Mouse (Mus musculus): ENCODE results near the gene Calm3. TPM values are rescaled to one million over a fixed set of nuclear protein-coding genes. Genes with fewer than 3 reads are reported as not detected.

Gene Calm3
- polyA plus RNA-seq (2015; fragmentation: Nextera tagmentation; extraction: Ambion mirVana), result 46.4 and 58.8 TPM in 2 replicates

GRCm38 (mm10) chr7:16924037-16924834 lies at the start of gene Calm3:
Gene Calm3 (minus strand): TSS chr7:16924114.

DNA sequence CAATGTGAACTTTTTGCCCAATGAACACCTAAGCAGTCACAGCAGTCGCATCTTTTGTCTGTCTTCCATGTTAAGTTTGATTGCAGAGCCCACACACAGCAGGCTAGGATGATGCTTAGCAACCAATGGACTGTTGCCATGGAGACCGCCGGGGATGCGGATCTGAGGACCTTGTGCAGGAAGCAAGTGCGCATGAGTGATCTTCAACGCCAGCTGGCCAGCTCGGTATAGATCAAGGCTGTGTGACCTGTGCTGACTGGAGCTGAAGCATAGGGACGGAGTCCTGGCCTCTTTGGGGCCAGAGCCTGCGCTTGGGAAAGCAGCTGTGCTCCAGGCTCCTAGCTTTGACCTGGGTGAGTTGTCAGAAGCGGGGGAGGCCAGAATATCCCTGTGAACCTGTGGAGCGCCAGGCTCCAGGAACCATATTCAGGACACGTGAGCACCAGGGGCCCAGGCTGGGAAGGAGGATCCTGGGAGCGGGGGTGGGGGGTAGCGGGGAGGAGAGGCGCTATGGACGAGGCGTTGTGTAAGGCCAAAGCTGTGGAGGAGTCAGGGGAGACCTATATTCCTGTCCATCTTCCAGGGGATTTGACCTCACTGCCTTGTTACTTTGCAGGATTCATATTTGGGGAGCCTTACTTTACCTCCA lies 35.7 kb upstream of the Calm3 start, which contains the start of gene Pnmal1:
Pnmal1 (plus strand) TSS at position 141 of the 649 bp plus-strand sequence.

GRCm38 (mm10) chr7:16944061-16944807 lies 20.3 kb upstream of the Calm3 start, which contains the start of gene Pnmal2:
Gene Pnmal2 (plus strand): TSS chr7:16944682.

GRCm38 (mm10) chr7:16906281-16906680 lies 17.6 kb downstream of the Calm3 start, which contains the start of gene Ptgir:
Gene Ptgir (plus strand): TSS chr7:16906490.

GRCm38 (mm10) chr7:16891641-16892351 lies 32.1 kb downstream of the Calm3 start, which contains the start of gene Gng8:
Gene Gng8 (plus strand): TSS chr7:16891786.

DNA sequence AGATGAGACGGTGACA lies 48.8 kb downstream of the Calm3 start, which contains the start of gene Dact3:
Dact3 (plus strand) TSS at position 8 of the 16 bp plus-strand sequence.

Other genes with a start within 250 kb of the Calm3 start
- 0.15 TPM in 1 of 2 replicates, not detected in the other for gene Ceacam15, start 248.4 kb downstream of the Calm3 start, polyA plus RNA-seq (2015; fragmentation: Nextera tagmentation; extraction: Ambion mirVana)
- not detected in 2 replicates for gene Ceacam9, start 202.2 kb downstream of the Calm3 start, polyA plus RNA-seq (2015; fragmentation: Nextera tagmentation; extraction: Ambion mirVana)
- 133 and 164 TPM in 2 replicates for gene Ap2s1, start 185.7 kb downstream of the Calm3 start, polyA plus RNA-seq (2015; fragmentation: Nextera tagmentation; extraction: Ambion mirVana)
- gene Slc1a5, start 142.8 kb downstream of the Calm3 start, polyA plus RNA-seq (2015; fragmentation: Nextera tagmentation; extraction: Ambion mirVana), result 28.7 and 76.6 TPM in 2 replicates
- 38.7 and 38.9 TPM in 2 replicates for gene Strn4, start 108.2 kb downstream of the Calm3 start, polyA plus RNA-seq (2015; fragmentation: Nextera tagmentation; extraction: Ambion mirVana)
- gene Fkrp, start 107.4 kb downstream of the Calm3 start, polyA plus RNA-seq (2015; fragmentation: Nextera tagmentation; extraction: Ambion mirVana), result 16.7 and 18.5 TPM in 2 replicates
- 7.3 and 8.5 TPM in 2 replicates for gene Prkd2, start 81.2 kb downstream of the Calm3 start, polyA plus RNA-seq (2015; fragmentation: Nextera tagmentation; extraction: Ambion mirVana)
- gene Dact3, start 48.8 kb downstream of the Calm3 start, polyA plus RNA-seq (2015; fragmentation: Nextera tagmentation; extraction: Ambion mirVana), result 2.1 and 3.8 TPM in 2 replicates
- gene Gng8, start 32.3 kb downstream of the Calm3 start, polyA plus RNA-seq (2015; fragmentation: Nextera tagmentation; extraction: Ambion mirVana), result 2.1 and 2.2 TPM in 2 replicates
- gene Ptgir, start 17.6 kb downstream of the Calm3 start, polyA plus RNA-seq (2015; fragmentation: Nextera tagmentation; extraction: Ambion mirVana), result 1.7 and 1.9 TPM in 2 replicates
- gene Pnmal2, start 20.6 kb upstream of the Calm3 start, polyA plus RNA-seq (2015; fragmentation: Nextera tagmentation; extraction: Ambion mirVana), result 27.5 and 27.9 TPM in 2 replicates
- 0.33 and 0.38 TPM in 2 replicates for gene Pnmal1, start 35.6 kb upstream of the Calm3 start, polyA plus RNA-seq (2015; fragmentation: Nextera tagmentation; extraction: Ambion mirVana)
- gene Gm42372, start 59.0 kb upstream of the Calm3 start, polyA plus RNA-seq (2015; fragmentation: Nextera tagmentation; extraction: Ambion mirVana), result 0.03 TPM in 1 of 2 replicates, not detected in the other
- 12.8 and 14.3 TPM in 2 replicates for gene Ccdc8, start 68.6 kb upstream of the Calm3 start, polyA plus RNA-seq (2015; fragmentation: Nextera tagmentation; extraction: Ambion mirVana)
- 67.2 and 70.1 TPM in 2 replicates for gene Ppp5c, start 103.8 kb upstream of the Calm3 start, polyA plus RNA-seq (2015; fragmentation: Nextera tagmentation; extraction: Ambion mirVana)
- 6.8 TPM in 2 replicates for gene Hif3a, start 138.3 kb upstream of the Calm3 start, polyA plus RNA-seq (2015; fragmentation: Nextera tagmentation; extraction: Ambion mirVana)
- 0.23 and 0.27 TPM in 2 replicates for gene Psg16, start 149.9 kb upstream of the Calm3 start, polyA plus RNA-seq (2015; fragmentation: Nextera tagmentation; extraction: Ambion mirVana)
- gene Ceacam3, start 226.2 kb upstream of the Calm3 start, polyA plus RNA-seq (2015; fragmentation: Nextera tagmentation; extraction: Ambion mirVana), result not detected in 2 replicates

All from skeletal muscle tissue, postnatal 0 days (tissue).